Mouse (Mus musculus) embryonic facial prominence, embryonic 13.5 days (tissue): ENCODE results near the gene Abcc6. TPM values are rescaled to one million over a fixed set of nuclear protein-coding genes. Genes with fewer than 3 reads are reported as not detected.

ENCODE experiments used
- ATAC-seq: fragments of 200-750 bp; cut with Nextera tagmentation; 2 replicates; pipeline ENCODE4 v1.8.0; 2017; ENCODE audit warnings: low read depth; ENCODE audit not compliant: insufficient number of reproducible peaks, insufficient read depth, low FRiP score, low TSS enrichment
- H3K27ac ChIP-seq: fragments of 300-500 bp; sonication (generic); 2 replicates; pipeline ENCODE4 v1.5.1; 2015; ENCODE audit warnings: moderate library complexity, mild to moderate bottlenecking, inconsistent platforms
- H3K27me3 ChIP-seq: fragments of 300-500 bp; sonication (generic); 2 replicates; pipeline ENCODE4 v1.6.1; 2015; ENCODE audit warnings: mild to moderate bottlenecking, inconsistent platforms
- H3K36me3 ChIP-seq: fragments of 300-500 bp; sonication (generic); 2 replicates; pipeline ENCODE4 v1.6.1; 2015; ENCODE audit warnings: mild to moderate bottlenecking, inconsistent platforms
- H3K4me1 ChIP-seq: fragments of 300-500 bp; sonication (generic); 2 replicates; pipeline ENCODE4 v1.6.1; 2015; ENCODE audit warnings: inconsistent platforms
- H3K4me2 ChIP-seq: fragments of 300-500 bp; sonication (generic); 2 replicates; pipeline ENCODE4 v1.6.1; 2015; ENCODE audit warnings: moderate library complexity, mild to moderate bottlenecking, inconsistent platforms
- H3K4me3 ChIP-seq: fragments of 300-500 bp; sonication (generic); 2 replicates; pipeline ENCODE4 v1.5.1; 2015; ENCODE audit warnings: mild to moderate bottlenecking, inconsistent platforms
- H3K9ac ChIP-seq: fragments of 300-500 bp; sonication (generic); 2 replicates; pipeline ENCODE4 v1.6.1; 2015; ENCODE audit warnings: mild to moderate bottlenecking, inconsistent platforms
- H3K9me3 ChIP-seq: fragments of 300-500 bp; sonication (generic); 2 replicates; pipeline ENCODE4 v1.6.1; 2016; ENCODE audit warnings: inconsistent platforms
- WGBS: fragments of 180-500 bp; shearing (Covaris S2); methylation state at CpG from one replicate; pipeline ENCODE4 v1.1.7; 2015; ENCODE audit warnings: mixed read lengths; 5-methylcytosine and 5-hydroxymethylcytosine counted together
- polyA plus RNA-seq: library from polyadenylated mRNA; unstranded; fragments of >200 nt; fragmentation: Nextera tagmentation; extraction: Ambion mirVana; gene quantifications from 2 replicates; pipeline ENCODE4 v1.2.1, GENCODE M21; 2015

The Abcc6 gene
- polyA plus RNA-seq, 1 experiment from 2014 or later, result 0.25 TPM

- Histone ChIP-seq H3K9ac (no peak overlapping the region), H3K27ac (no peak overlapping the region), H3K27me3 (peaks cover 5% of the 10 kb centered on the region; the same call in 1 of the 2 replicates), H3K4me2 (no peak overlapping the region), H3K4me3 (no peak overlapping the region), H3K4me1 (peaks cover 8% of the 10 kb centered on the region; the same call in 1 of the 2 replicates), H3K36me3 (no peaks in the 10 kb centered on the region), H3K9me3 (no peaks in the 10 kb centered on the region)
- no peak for ATAC-seq
- 82% methylated on average over 9 of the region's 9 CpGs for WGBS
Measured at GRCm38 (mm10) chr7:46025436-46025835, 4.7 kb downstream of the Abcc6 start.

GRCm38 (mm10) chr7:46021951-46022350, 8.2 kb downstream of the Abcc6 start:
- 15% methylated on average over 4 of the region's 4 CpGs for WGBS
- H3K36me3 ChIP-seq, result no peaks in the 10 kb centered on the region
- no peak overlapping the region for H3K4me2 ChIP-seq
- H3K27me3 ChIP-seq, result no peaks in the 10 kb centered on the region
- 0 out of 2 replicates have a peak, but pooled peaks cover 5% of the 10 kb centered on the region for H3K4me1 ChIP-seq
- ATAC-seq, result no peak
- no peak overlapping the region for H3K9ac ChIP-seq
- no peak overlapping the region for H3K4me3 ChIP-seq
- no peak overlapping the region for H3K27ac ChIP-seq
- no peaks in the 10 kb centered on the region for H3K9me3 ChIP-seq

GRCm38 (mm10) chr7:46019594-46019993, 10.5 kb downstream of the Abcc6 start:
- 0 out of 2 replicates have a peak, but pooled peaks have one; percentile 39 for ATAC-seq
- Histone ChIP-seq H3K4me2 (no peak overlapping the region), H3K4me1 (0 out of 2 replicates have a peak, but pooled peaks cover 5% of the 10 kb centered on the region), H3K9ac (no peak overlapping the region), H3K9me3 (no peaks in the 10 kb centered on the region), H3K36me3 (no peaks in the 10 kb centered on the region), H3K4me3 (no peak overlapping the region), H3K27ac (0 out of 2 replicates have a peak overlapping the region, but pooled peaks have one; percentile 23), H3K27me3 (no peaks in the 10 kb centered on the region)
- WGBS, result 70% methylated on average over 3 of the region's 3 CpGs

- H3K9ac ChIP-seq, result peak overlapping the region; percentile 37; the same call in 1 of the 2 replicates
- 18% methylated on average over 9 of the region's 9 CpGs for WGBS
- peaks cover 17% of the 10 kb centered on the region for H3K4me1 ChIP-seq
- H3K36me3 ChIP-seq, result no peaks in the 10 kb centered on the region
- H3K4me3 ChIP-seq, result no peak overlapping the region
- peak; percentile 73 for ATAC-seq
- H3K9me3 ChIP-seq, result no peaks in the 10 kb centered on the region
- H3K4me2 ChIP-seq, result 0 out of 2 replicates have a peak overlapping the region, but pooled peaks have one; percentile 19
- H3K27me3 ChIP-seq, result no peaks in the 10 kb centered on the region
- H3K27ac ChIP-seq, result peak overlapping the region; percentile 82
Measured at GRCm38 (mm10) chr7:46013266-46014010, 16.7 kb downstream of the Abcc6 start.

GRCm38 (mm10) chr7:46012121-46012520, 18.0 kb downstream of the Abcc6 start:
- H3K4me3 ChIP-seq, result no peak overlapping the region
- no peaks in the 10 kb centered on the region for H3K36me3 ChIP-seq
- H3K4me2 ChIP-seq, result no peak overlapping the region
- ATAC-seq, result no peak
- no peak overlapping the region for H3K27ac ChIP-seq
- H3K9ac ChIP-seq, result no peak overlapping the region
- H3K27me3 ChIP-seq, result no peaks in the 10 kb centered on the region; the same call in 1 of the 2 replicates
- H3K4me1 ChIP-seq, result peaks cover 17% of the 10 kb centered on the region
- no peaks in the 10 kb centered on the region for H3K9me3 ChIP-seq

GRCm38 (mm10) chr7:46009578-46009977, 20.5 kb downstream of the Abcc6 start:
- no peak for ATAC-seq
- Histone ChIP-seq H3K4me2 (no peak overlapping the region), H3K9ac (peak overlapping the region; percentile 22; the same call in 1 of the 2 replicates), H3K27me3 (peaks cover 4% of the 10 kb centered on the region; the same call in 1 of the 2 replicates), H3K4me3 (no peak overlapping the region), H3K4me1 (peaks cover 17% of the 10 kb centered on the region), H3K9me3 (no peaks in the 10 kb centered on the region), H3K27ac (no peak overlapping the region), H3K36me3 (no peaks in the 10 kb centered on the region)
- 20% methylated on average over 5 of the region's 5 CpGs for WGBS

GRCm38 (mm10) chr7:46002748-46003147, 27.4 kb downstream of the Abcc6 start:
- no peak for ATAC-seq
- 0 out of 2 replicates have a peak, but pooled peaks cover 4% of the 10 kb centered on the region for H3K27me3 ChIP-seq
- no peak overlapping the region for H3K27ac ChIP-seq
- 56% methylated on average over 4 of the region's 4 CpGs for WGBS
- no peak overlapping the region for H3K4me2 ChIP-seq
- H3K9ac ChIP-seq, result no peak overlapping the region
- no peaks in the 10 kb centered on the region for H3K4me1 ChIP-seq
- no peaks in the 10 kb centered on the region for H3K9me3 ChIP-seq
- no peaks in the 10 kb centered on the region for H3K36me3 ChIP-seq
- no peak overlapping the region for H3K4me3 ChIP-seq

GRCm38 (mm10) chr7:46000577-46000976, 29.5 kb downstream of the Abcc6 start:
- no peaks in the 10 kb centered on the region for H3K9me3 ChIP-seq
- H3K27me3 ChIP-seq, result peaks cover 7% of the 10 kb centered on the region; the same call in 1 of the 2 replicates
- H3K4me1 ChIP-seq, result no peaks in the 10 kb centered on the region
- ATAC-seq, result no peak
- no peaks in the 10 kb centered on the region for H3K36me3 ChIP-seq
- no peak overlapping the region for H3K4me3 ChIP-seq
- H3K27ac ChIP-seq, result no peak overlapping the region
- no peak overlapping the region for H3K9ac ChIP-seq
- 90% methylated on average over 4 of the region's 4 CpGs for WGBS
- H3K4me2 ChIP-seq, result no peak overlapping the region

- H3K9me3 ChIP-seq, result no peaks in the 10 kb centered on the region
- WGBS, result 81% methylated on average over 8 of the region's 8 CpGs
- H3K4me2 ChIP-seq, result no peak overlapping the region
- no peak for ATAC-seq
- H3K27me3 ChIP-seq, result peaks cover 5% of the 10 kb centered on the region; the same call in 1 of the 2 replicates
- no peaks in the 10 kb centered on the region for H3K4me1 ChIP-seq
- H3K27ac ChIP-seq, result no peak overlapping the region
- no peaks in the 10 kb centered on the region for H3K36me3 ChIP-seq
- H3K4me3 ChIP-seq, result no peak overlapping the region
- no peak overlapping the region for H3K9ac ChIP-seq
Measured at GRCm38 (mm10) chr7:45992470-45992869, 37.6 kb downstream of the Abcc6 start.

- H3K4me2 ChIP-seq, result no peak overlapping the region
- H3K4me3 ChIP-seq, result no peak overlapping the region
- no peak overlapping the region for H3K27ac ChIP-seq
- H3K9ac ChIP-seq, result no peak overlapping the region
- H3K9me3 ChIP-seq, result no peaks in the 10 kb centered on the region
- no peaks in the 10 kb centered on the region for H3K4me1 ChIP-seq
- H3K36me3 ChIP-seq, result no peaks in the 10 kb centered on the region
- 86% methylated on average over 1 of the region's 1 CpGs for WGBS
- ATAC-seq, result no peak
- no peaks in the 10 kb centered on the region for H3K27me3 ChIP-seq
Measured at GRCm38 (mm10) chr7:45988344-45988743, 41.8 kb downstream of the Abcc6 start.

- 76% methylated on average over 6 of the region's 6 CpGs for whole genome bisulfite sequencing
- no peak overlapping the region for H3K4me2 ChIP-seq
- no peak for ATAC-seq
- no peaks in the 10 kb centered on the region for H3K9me3 ChIP-seq
- no peaks in the 10 kb centered on the region for H3K36me3 ChIP-seq
- no peaks in the 10 kb centered on the region for H3K4me1 ChIP-seq
- no peak overlapping the region for H3K27ac ChIP-seq
- no peak overlapping the region for H3K4me3 ChIP-seq
- no peak overlapping the region for H3K9ac ChIP-seq
- H3K27me3 ChIP-seq, result no peaks in the 10 kb centered on the region
Measured at GRCm38 (mm10) chr7:45986893-45987292, 43.2 kb downstream of the Abcc6 start.

- no peak overlapping the region for H3K9ac ChIP-seq
- H3K27me3 ChIP-seq, result no peaks in the 10 kb centered on the region
- H3K36me3 ChIP-seq, result no peaks in the 10 kb centered on the region
- H3K4me2 ChIP-seq, result no peak overlapping the region
- 80% methylated on average over 5 of the region's 5 CpGs for WGBS
- H3K27ac ChIP-seq, result no peak overlapping the region
- H3K9me3 ChIP-seq, result no peaks in the 10 kb centered on the region
- no peak for ATAC-seq
- H3K4me1 ChIP-seq, result no peaks in the 10 kb centered on the region
- H3K4me3 ChIP-seq, result no peak overlapping the region
Measured at GRCm38 (mm10) chr7:45981612-45982011, 48.5 kb downstream of the Abcc6 start.
